Mouse (Mus musculus) retina, adult 2 months (tissue): Measurements from ENCODE around the gene Lmbr1l.

Experiments used
- DNase-seq: peaks from one replicate; pipeline ENCODE4 v3.0.0-alpha.2; 2012; ENCODE audit warnings: low read depth, low spot score

The Lmbr1l gene

GRCm38 (mm10) chr15:98869342-98870178 is 48.5 kb downstream of the Lmbr1l start:
- no peak for DNase-seq

- no peak for DNase-seq
Observed at GRCm38 (mm10) chr15:98868346-98869063, 49.5 kb downstream of the Lmbr1l start.

- DNase-seq: no peak
Observed at GRCm38 (mm10) chr15:98867321-98867720, 50.7 kb downstream of the Lmbr1l start.

GRCm38 (mm10) chr15:98866501-98866900 is 51.5 kb downstream of the Lmbr1l start:
- DNase-seq: no peak

- no peak for DNase-seq
Observed at GRCm38 (mm10) chr15:98865771-98866170, 52.3 kb downstream of the Lmbr1l start.

- no peak for DNase-seq
Observed at GRCm38 (mm10) chr15:98864951-98865350, 53.1 kb downstream of the Lmbr1l start.

GRCm38 (mm10) chr15:98863451-98863958 is 54.5 kb downstream of the Lmbr1l start:
- no peak for DNase-seq

GRCm38 (mm10) chr15:98861701-98862410 is 56.2 kb downstream of the Lmbr1l start:
- no peak for DNase-seq

- DNase-seq: no peak
Observed at GRCm38 (mm10) chr15:98860921-98861320, 57.1 kb downstream of the Lmbr1l start.

- DNase-seq: no peak
Observed at GRCm38 (mm10) chr15:98859319-98860043, 58.5 kb downstream of the Lmbr1l start.

GRCm38 (mm10) chr15:98854214-98854613 is 63.8 kb downstream of the Lmbr1l start:
- no peak for DNase-seq
